12 mouse cellular contexts compared by ENCODE assay signal in the genomic region with DNA sequence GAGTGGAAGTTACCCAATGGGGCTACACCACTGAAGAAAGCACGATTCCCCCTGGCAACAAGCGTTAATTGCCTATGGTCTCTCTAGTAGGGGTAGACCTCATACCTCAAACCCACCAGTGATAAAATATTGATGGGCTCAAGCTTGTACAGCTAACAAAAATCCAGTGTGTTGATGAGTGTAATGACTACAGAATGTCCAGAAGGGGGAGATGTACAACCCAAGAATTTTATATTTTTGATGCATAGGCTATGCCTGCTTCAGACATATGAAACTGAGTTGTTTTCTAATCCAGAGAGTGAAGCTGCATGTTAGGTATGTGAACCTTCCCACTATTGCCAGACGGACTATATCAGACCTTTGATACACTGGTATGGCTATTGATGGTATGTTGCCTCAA. TPM values are rescaled to one million over a fixed set of nuclear protein-coding genes. Genes with fewer than 3 reads are reported as not detected.
DNase-seq lines count a peak whose midpoint lies in the region; ATAC-seq and TF ChIP-seq lines count a peak whose summit lies in the region.
"Had no signal": no experiment of that assay in that cellular context is flagged by ENCODE, and none has a peak within 500 bp of the region (broad histone marks: within the 10 kb centered on the region; RNA-seq: fewer than 3 reads in every experiment).

No protein-coding gene starts in this region.

- no peaks in the 10 kb centered on the region for H3K27me3 ChIP-seq in E14TG2a.4 (ENCODE audit: insufficient read depth, low read length)
- H3K27me3 ChIP-seq: embryonic facial prominence, embryonic 12.5 days had no signal

- H3K36me3 ChIP-seq in E14TG2a.4 (ENCODE audit: insufficient read depth, low read length), result no peaks in the 10 kb centered on the region
- H3K36me3 ChIP-seq: embryonic facial prominence, embryonic 12.5 days had no signal

- H3K4me3 ChIP-seq in left cerebral cortex, adult 2 months, result no peak overlapping the region
- H3K4me3 ChIP-seq in E14TG2a.4 (replicated peaks; ENCODE audit: low read length), result no peak overlapping the region
- H3K4me3 ChIP-seq: embryonic facial prominence, embryonic 12.5 days had no signal

- ATAC-seq in cerebellum, adult (ENCODE audit: insufficient number of reproducible peaks, low FRiP score, low TSS enrichment), result 0 out of 2 replicates have a peak, but pooled peaks have one; percentile 26

- 0 out of 2 replicates have a peak, but pooled peaks cover 2% of the 10 kb centered on the region for H3K9me3 ChIP-seq in E14TG2a.4 (ENCODE audit: low read length)
- H3K9me3 ChIP-seq: embryonic facial prominence, embryonic 12.5 days had no signal

- DNase-seq in cerebellum, adult 9-11 months, result no peak
- DNase-seq in left cerebral cortex, adult 2 months (ENCODE audit: extremely low spot score in 1 of 2, low spot score in 2 of 2), result no peak
- DNase-seq in left cerebral cortex, adult 18-20 months (ENCODE audit: low spot score in 2 of 2), result no peak
- DNase-seq in induced T-regulatory cell, adult 2 months (ENCODE audit: low read depth), result peak; percentile 23
- no peak for DNase-seq in right cerebral cortex, postnatal 36 days (ENCODE audit: low spot score in 2 of 2)
- DNase-seq in thymus, postnatal 4 days, result no peak
- DNase-seq: heart, postnatal 10 days; spleen, adult 18-20 months; thymus, postnatal 36 days had no signal

- TF ChIP-seq CTCF in left cerebral cortex, adult 2 months (IDR thresholded peaks at IDR 0.05), result peak; percentile 64
- peak; percentile 38 for TF ChIP-seq CTCF in E14TG2a.4 (conservative IDR thresholded peaks at IDR 0.05; ENCODE audit: low read length)

- intact Hi-C loops in left cerebral cortex, adult 2 months (cut with DNase I), result loop anchor here (1.0 kb wide), 1 partner anchor 123 kb away; no protein-coding TSS in a partner anchor

- no peak overlapping the region for H3K27ac ChIP-seq in left cerebral cortex, adult 2 months
- H3K27ac ChIP-seq: embryonic facial prominence, embryonic 12.5 days had no signal

- H3K4me1 ChIP-seq in E14TG2a.4 (replicated peaks; ENCODE audit: low read depth, low read length), result peaks cover 4% of the 10 kb centered on the region
- H3K4me1 ChIP-seq: embryonic facial prominence, embryonic 12.5 days had no signal

RNA-seq across cellular contexts. Expression of a gene that starts 7.5 kb away (rescaled TPM):
- 10 to 100 TPM; 65.5 to 70.2 TPM for total RNA-seq in left cerebral cortex, adult 2 months (2021)
- 10 to 100 TPM; 71.9 to 76.7 TPM for total RNA-seq in left cerebral cortex, adult 18-20 months (2021)

RNA-seq across cellular contexts. Expression of a gene that starts 7.9 kb away (rescaled TPM):
- total RNA-seq in left cerebral cortex, adult 2 months (2021), result 1 to 10 TPM; 1.9 to 2.0 TPM
- 1 to 10 TPM; 1.2 to 2.1 TPM for total RNA-seq in left cerebral cortex, adult 18-20 months (2021)
